Mouse (Mus musculus) embryonic facial prominence, embryonic 13.5 days (tissue): Measurements from ENCODE around the gene Akap14. TPM values are rescaled to one million over a fixed set of nuclear protein-coding genes. Genes with fewer than 3 reads are reported as not detected.

ENCODE experiments used
- polyA plus RNA-seq: library from polyadenylated mRNA; unstranded; fragments of >200 nt; fragmentation: Nextera tagmentation; extraction: Ambion mirVana; gene quantifications from 2 replicates; pipeline ENCODE4 v1.2.1, GENCODE M21; 2015

Gene Akap14
- polyA plus RNA-seq, 1 experiment from 2014 or later: not detected

Other genes with a start within 250 kb of the Akap14 start
- gene Sept6, start 177.0 kb downstream of the Akap14 start, polyA plus RNA-seq: 38.3 and 40.0 TPM in 2 replicates
- not detected in 2 replicates for gene Sowahd, start 120.0 kb downstream of the Akap14 start, polyA plus RNA-seq
- 601 and 648 TPM in 2 replicates for gene Rpl39, start 83.4 kb downstream of the Akap14 start, polyA plus RNA-seq
- 23.4 and 24.4 TPM in 2 replicates for gene Upf3b, start 58.5 kb downstream of the Akap14 start, polyA plus RNA-seq
- gene Nkap, start 42.0 kb downstream of the Akap14 start, polyA plus RNA-seq: 16.7 and 17.4 TPM in 2 replicates
- gene Ndufa1, start 22.3 kb upstream of the Akap14 start, polyA plus RNA-seq: 454 and 456 TPM in 2 replicates
- gene Rnf113a1, start 22.4 kb upstream of the Akap14 start, polyA plus RNA-seq: 12.4 and 14.1 TPM in 2 replicates
- not detected in 2 replicates for gene Gm9, start 42.2 kb upstream of the Akap14 start, polyA plus RNA-seq
- not detected in 2 replicates for gene Rhox1, start 53.4 kb upstream of the Akap14 start, polyA plus RNA-seq
- not detected in 2 replicates for gene Rhox2a, start 76.1 kb upstream of the Akap14 start, polyA plus RNA-seq
- gene Rhox3a, start 81.1 kb upstream of the Akap14 start, polyA plus RNA-seq: not detected in 2 replicates
- 1.1 TPM in 1 of 2 replicates, not detected in the other for gene Rhox4a, start 96.5 kb upstream of the Akap14 start, polyA plus RNA-seq
- not detected in 2 replicates for gene Rhox3a2, start 211.2 kb upstream of the Akap14 start, polyA plus RNA-seq
- gene Rhox4a2, start 222.0 kb upstream of the Akap14 start, polyA plus RNA-seq: 1.7 TPM in 1 of 2 replicates, not detected in the other
- gene Rhox2b, start 243.2 kb upstream of the Akap14 start, polyA plus RNA-seq: not detected in 2 replicates